Mouse (Mus musculus): ENCODE data around the gene Poldip2.

DNA sequence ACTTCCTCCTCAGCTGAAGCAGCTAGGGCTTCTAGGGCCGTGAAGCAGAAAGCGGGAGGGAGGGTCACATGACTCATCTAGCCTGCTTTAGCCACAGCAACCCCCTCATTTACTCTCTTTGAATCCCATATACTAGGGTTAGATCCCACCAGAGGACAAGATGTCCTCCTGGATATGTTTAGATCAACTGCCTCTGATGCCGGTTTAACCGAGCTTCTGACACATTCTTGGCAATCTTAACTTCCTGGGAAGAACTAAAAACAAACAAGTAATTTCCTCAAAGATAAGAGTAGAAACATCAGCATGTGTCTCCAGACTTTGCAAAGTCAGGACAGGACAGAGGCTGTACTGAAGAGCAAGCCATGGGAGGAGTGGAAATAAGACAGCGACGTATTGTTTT, 54.8 kb downstream of the Poldip2 start:
- TF ChIP-seq POLR2A (IDR thresholded peaks at IDR 0.05; ENCODE audit: borderline replicate concordance, extremely low read depth, insufficient read depth, insufficient read length, poor library complexity, severe bottlenecking), result no peak
- TF ChIP-seq CTCF (IDR thresholded peaks at IDR 0.05; ENCODE audit: borderline replicate concordance, extremely low read depth, insufficient read depth, insufficient read length), result no peak
